Mouse (Mus musculus) macrophage (primary cell): Measurements from ENCODE around the gene Prdm16. TPM values are rescaled to one million over a fixed set of nuclear protein-coding genes. Genes with fewer than 3 reads are reported as not detected.

Source experiments
- H3K27ac ChIP-seq: fragments of 350-480 bp; formaldehyde crosslinking; 2 replicates; pipeline ENCODE4 v1.9.0; 2021
- H3K36me3 ChIP-seq: fragments of 350-480 bp; formaldehyde crosslinking; 2 replicates; pipeline ENCODE4 v1.9.0; 2021; ENCODE audit errors: inconsistent target
- H3K4me3 ChIP-seq: fragments of 350-480 bp; formaldehyde crosslinking; 2 replicates; pipeline ENCODE4 v1.9.0; 2021; ENCODE audit errors: inconsistent target
- H3K79me2 ChIP-seq: fragments of 350-480 bp; formaldehyde crosslinking; 2 replicates; pipeline ENCODE4 v1.9.0; 2021; ENCODE audit errors: inconsistent target
- WGBS: methylation state at CpG from one replicate; pipeline ENCODE4 v1.1.7; 2026; ENCODE audit warnings: inconsistent platforms; ENCODE audit not compliant: missing documents; 5-methylcytosine and 5-hydroxymethylcytosine counted together
- polyA plus RNA-seq: library from polyadenylated mRNA; stranded (reverse); fragments of 250-400 nt; gene quantifications from 3 replicates; pipeline ENCODE4 v1.2.4, GENCODE M21; 2018; ENCODE audit warnings: inconsistent platforms

Prdm16 gene
- polyA plus RNA-seq, 1 experiment from 2014 or later: 1.6 TPM

GRCm38 (mm10) chr4:154482695-154483094, 154.0 kb downstream of the Prdm16 start:
- Histone ChIP-seq H3K36me3 (no peaks in the 10 kb centered on the region), H3K79me2 (no peaks in the 10 kb centered on the region), H3K4me3 (no peak overlapping the region), H3K27ac (no peak overlapping the region)
- WGBS: 89% methylated on average over 14 of the region's 14 CpGs

- H3K36me3 ChIP-seq: no peaks in the 10 kb centered on the region
- no peaks in the 10 kb centered on the region for H3K79me2 ChIP-seq
- no peak overlapping the region for H3K4me3 ChIP-seq
- H3K27ac ChIP-seq: no peak overlapping the region
- 88% methylated on average over 12 of the region's 14 CpGs for WGBS
Measured at GRCm38 (mm10) chr4:154481771-154482637, 154.7 kb downstream of the Prdm16 start.

- H3K27ac ChIP-seq: no peak overlapping the region
- no peaks in the 10 kb centered on the region for H3K79me2 ChIP-seq
- no peaks in the 10 kb centered on the region for H3K36me3 ChIP-seq
- H3K4me3 ChIP-seq: no peak overlapping the region
- 96% methylated on average over 9 of the region's 9 CpGs for WGBS
Measured at GRCm38 (mm10) chr4:154480544-154481260, 156.0 kb downstream of the Prdm16 start.

GRCm38 (mm10) chr4:154480143-154480542, 156.5 kb downstream of the Prdm16 start:
- 90% methylated on average over 15 of the region's 15 CpGs for WGBS
- H3K27ac ChIP-seq: no peak overlapping the region
- H3K36me3 ChIP-seq: no peaks in the 10 kb centered on the region
- no peaks in the 10 kb centered on the region for H3K79me2 ChIP-seq
- no peak overlapping the region for H3K4me3 ChIP-seq

- Histone ChIP-seq H3K79me2 (no peaks in the 10 kb centered on the region), H3K27ac (no peak overlapping the region), H3K36me3 (no peaks in the 10 kb centered on the region), H3K4me3 (no peak overlapping the region)
- WGBS: 95% methylated on average over 8 of the region's 8 CpGs
Measured at GRCm38 (mm10) chr4:154478933-154479613, 157.6 kb downstream of the Prdm16 start.

- no peak overlapping the region for H3K27ac ChIP-seq
- no peak overlapping the region for H3K4me3 ChIP-seq
- H3K36me3 ChIP-seq: no peaks in the 10 kb centered on the region
- 87% methylated on average over 25 of the region's 25 CpGs for WGBS
- H3K79me2 ChIP-seq: no peaks in the 10 kb centered on the region
Measured at GRCm38 (mm10) chr4:154473571-154474307, 162.9 kb downstream of the Prdm16 start.

GRCm38 (mm10) chr4:154472569-154472968, 164.1 kb downstream of the Prdm16 start:
- Histone ChIP-seq H3K79me2 (no peaks in the 10 kb centered on the region), H3K4me3 (no peak overlapping the region)
- 87% methylated on average over 8 of the region's 8 CpGs for WGBS

GRCm38 (mm10) chr4:154471447-154472101, 165.1 kb downstream of the Prdm16 start:
- 80% methylated on average over 17 of the region's 17 CpGs for WGBS
- H3K36me3 ChIP-seq: no peaks in the 10 kb centered on the region
- H3K4me3 ChIP-seq: no peak overlapping the region
- H3K27ac ChIP-seq: no peak overlapping the region
- H3K79me2 ChIP-seq: no peaks in the 10 kb centered on the region

More at GRCm38 (mm10) chr4:154472569-154472968, 164.1 kb downstream of the Prdm16 start:
- H3K36me3 ChIP-seq: no peaks in the 10 kb centered on the region
- no peak overlapping the region for H3K27ac ChIP-seq

- no peak overlapping the region for H3K27ac ChIP-seq
- 89% methylated on average over 5 of the region's 5 CpGs for WGBS
Measured at GRCm38 (mm10) chr4:154466305-154466704, 170.4 kb downstream of the Prdm16 start.

GRCm38 (mm10) chr4:154465123-154465522, 171.6 kb downstream of the Prdm16 start:
- no peaks in the 10 kb centered on the region for H3K79me2 ChIP-seq
- no peak overlapping the region for H3K4me3 ChIP-seq
- no peak overlapping the region for H3K27ac ChIP-seq
- WGBS: 16% methylated on average over 9 of the region's 9 CpGs
- no peaks in the 10 kb centered on the region for H3K36me3 ChIP-seq

More at GRCm38 (mm10) chr4:154466305-154466704, 170.4 kb downstream of the Prdm16 start:
- Histone ChIP-seq H3K4me3 (no peak overlapping the region), H3K36me3 (no peaks in the 10 kb centered on the region), H3K79me2 (no peaks in the 10 kb centered on the region)

GRCm38 (mm10) chr4:154460021-154460420, 176.7 kb downstream of the Prdm16 start:
- Histone ChIP-seq H3K79me2 (no peaks in the 10 kb centered on the region), H3K36me3 (no peaks in the 10 kb centered on the region), H3K27ac (no peak overlapping the region), H3K4me3 (no peak overlapping the region)
- 88% methylated on average over 13 of the region's 13 CpGs for WGBS

- H3K4me3 ChIP-seq: no peak overlapping the region
- 81% methylated on average over 3 of the region's 3 CpGs for WGBS
- H3K27ac ChIP-seq: no peak overlapping the region
- no peaks in the 10 kb centered on the region for H3K36me3 ChIP-seq
- H3K79me2 ChIP-seq: no peaks in the 10 kb centered on the region
Measured at GRCm38 (mm10) chr4:154457756-154458155, 178.9 kb downstream of the Prdm16 start.

GRCm38 (mm10) chr4:154456265-154456822, 180.3 kb downstream of the Prdm16 start:
- H3K4me3 ChIP-seq: no peak overlapping the region
- no peaks in the 10 kb centered on the region for H3K36me3 ChIP-seq
- WGBS: 94% methylated on average over 11 of the region's 11 CpGs
- H3K27ac ChIP-seq: no peak overlapping the region
- H3K79me2 ChIP-seq: no peaks in the 10 kb centered on the region
